10 mouse cellular contexts compared by ENCODE assay signal in genomic region chr4:135244335-135244734, GRCm38 (mm10). TPM values are rescaled to one million over a fixed set of nuclear protein-coding genes. Genes with fewer than 3 reads are reported as not detected.
A peak's percentile ranks its signal among the peaks of the same experiment; 100 is the strongest.
DNase-seq lines count a peak whose midpoint lies in the region; ATAC-seq and TF ChIP-seq lines count a peak whose summit lies in the region.
"Had no signal": no experiment of that assay in that cellular context is flagged by ENCODE, and none has a peak within 500 bp of the region (broad histone marks: within the 10 kb centered on the region; RNA-seq: fewer than 3 reads in every experiment).

No protein-coding gene starts in this region.

- peaks cover 17% of the 10 kb centered on the region for H3K36me3 ChIP-seq in limb, embryonic 10.5 days

- no peaks in the 10 kb centered on the region for H3K27me3 ChIP-seq in limb, embryonic 10.5 days (ENCODE audit: low read depth, poor library complexity, severe bottlenecking)
- H3K27me3 ChIP-seq: neural tube, embryonic 12.5 days had no signal

- no peak overlapping the region for H3K4me3 ChIP-seq in gastrocnemius, adult 2 months
- H3K4me3 ChIP-seq in limb, embryonic 10.5 days, result no peak overlapping the region
- H3K4me3 ChIP-seq: erythroblast, embryonic 14.5 days; neural tube, embryonic 12.5 days had no signal

- DNase-seq in gastrocnemius, adult 2 months, result no peak
- no peak for DNase-seq in gastrocnemius, postnatal 10 days
- DNase-seq in 3T3-L1 (ENCODE audit: low read depth, low spot score), result peak; percentile 46
- DNase-seq in WW6 (ENCODE audit: low read depth, low spot score), result peak; percentile 48
- DNase-seq in lung, postnatal 4 days, result peak; percentile 40 to 62
- DNase-seq in limb, embryonic 10.5 days (ENCODE audit: low spot score), result no peak
- DNase-seq in gastrocnemius, postnatal 4 days (ENCODE audit: low spot score in 2 of 2), result no peak

- 88% methylated on average over 3 of the region's 3 CpGs for WGBS in limb, embryonic 10.5 days

- H3K9me3 ChIP-seq in limb, embryonic 10.5 days (replicated peaks), result no peaks in the 10 kb centered on the region

- no peak overlapping the region for H3K27ac ChIP-seq in gastrocnemius, adult 2 months
- no peak overlapping the region for H3K27ac ChIP-seq in limb, embryonic 10.5 days
- H3K27ac ChIP-seq: neural tube, embryonic 12.5 days had no signal

- peak; percentile 51 for TF ChIP-seq CTCF in gastrocnemius, adult 2 months (IDR thresholded peaks at IDR 0.05)

- peaks cover 30% of the 10 kb centered on the region for H3K4me1 ChIP-seq in limb, embryonic 10.5 days

- ATAC-seq in activated CD4-positive, CD25-positive, alpha-beta regulatory T cell, adult 4 months, result no peak

- intact Hi-C loops in gastrocnemius, adult 2 months (cut with DNase I), result no loop called here

RNA-seq across cellular contexts. Expression of gene Clic4, which starts 28.3 kb away (rescaled TPM):
- total RNA-seq in gastrocnemius, adult 2 months (2021), result 10 to 100 TPM; 16.9 to 33.9 TPM
- total RNA-seq in gastrocnemius, postnatal 10 days (2021), result 10 to 100 TPM; 56.8 to 69.7 TPM
- polyA plus RNA-seq in activated CD4-positive, CD25-positive, alpha-beta regulatory T cell, adult 4 months (2017; shearing (Covaris generic)), result 1 to 10 TPM; 4.5 to 8.8 TPM
- 208 and 220 TPM in 2 replicates for polyA plus RNA-seq in limb, embryonic 10.5 days (2016; fragmentation: Nextera tagmentation; extraction: Ambion mirVana)
- total RNA-seq in gastrocnemius, postnatal 4 days (2021), result 100 to 1,000 TPM; 109 to 115 TPM

Comparison
In these comparisons a context has a peak if more than half of its experiments do, and no peak if none do; other contexts are left out.
1. DNase-seq: peak in 3T3-L1 (single experiment), WW6 (single experiment) and lung, postnatal 4 days (2 of 2); none in gastrocnemius, adult 2 months (single experiment), gastrocnemius, postnatal 10 days (single experiment), limb, embryonic 10.5 days (single experiment) and gastrocnemius, postnatal 4 days (0 of 2).